Mouse (Mus musculus) kidney, postnatal 14 days (tissue): ENCODE measurements at regions not wholly inside any gene's neighbourhood (a gene's known extent, or its start where the extent isn't known, plus 50 kb on each side); places are given as distances from the start of the nearest gene placed in this dataset.

Experiments used
- DNase-seq: peaks from one replicate; pipeline ENCODE4 v3.0.0; 2022; ENCODE audit warnings: mixed read lengths

- no peak for DNase-seq
These were observed 55.1 kb upstream of the Gpc1 start for GRCm38 (mm10) chr1:92776353-92776752.

- DNase-seq = no peak
These were observed 55.5 kb upstream of the Gpc1 start for GRCm38 (mm10) chr1:92775908-92776307.

GRCm38 (mm10) chr1:92774743-92775692 is 56.4 kb upstream of the Gpc1 start:
- no peak for DNase-seq

DNA sequence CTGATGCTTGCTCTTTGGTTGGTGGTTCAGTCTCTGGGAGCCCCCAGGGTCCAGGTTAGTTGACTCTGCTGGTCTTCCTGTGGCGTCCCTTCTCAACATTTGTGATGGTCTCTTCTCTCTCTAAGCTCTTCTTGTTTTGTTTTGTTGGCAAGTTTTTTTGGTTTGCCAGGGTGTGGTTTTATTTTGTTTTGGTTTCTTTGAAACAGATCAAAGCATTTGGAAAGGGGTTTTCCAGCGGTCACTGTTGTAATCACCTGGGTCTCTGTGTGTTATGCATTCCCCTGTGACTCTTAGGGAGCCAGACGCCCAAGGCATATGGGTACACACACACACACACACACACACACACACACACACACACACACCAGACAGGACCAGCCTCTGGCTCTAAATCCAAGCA is 57.4 kb upstream of the Gpc1 start:
- DNase-seq = no peak

- DNase-seq = no peak
These were observed 58.7 kb upstream of the Gpc1 start for GRCm38 (mm10) chr1:92772784-92773113.

GRCm38 (mm10) chr1:92772101-92772783 is 59.2 kb upstream of the Gpc1 start:
- no peak for DNase-seq

DNA sequence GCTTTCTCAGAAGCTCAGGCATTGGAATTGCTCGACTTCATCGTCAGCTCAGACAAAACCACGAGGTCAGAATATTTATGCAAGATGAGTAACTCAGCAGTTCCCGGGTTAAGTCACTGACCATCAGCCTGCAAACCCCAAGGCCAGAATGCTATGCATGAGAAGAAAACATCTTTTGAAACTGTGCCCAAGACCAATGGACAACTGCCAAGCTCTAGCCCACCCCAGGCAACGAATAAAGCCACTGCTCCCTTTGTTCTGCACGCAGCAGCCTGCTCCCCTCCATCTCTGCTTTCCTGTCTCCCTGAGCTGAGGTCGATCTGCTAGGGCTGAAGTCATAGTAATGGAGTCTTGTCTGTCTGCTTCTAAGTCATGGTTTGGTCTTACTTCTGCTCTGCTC is 61.7 kb upstream of the Gpc1 start:
- DNase-seq = no peak

GRCm38 (mm10) chr1:92769156-92769555 is 62.3 kb upstream of the Gpc1 start:
- no peak for DNase-seq

GRCm38 (mm10) chr1:92766496-92766895 is 64.9 kb upstream of the Gpc1 start:
- no peak for DNase-seq

DNA sequence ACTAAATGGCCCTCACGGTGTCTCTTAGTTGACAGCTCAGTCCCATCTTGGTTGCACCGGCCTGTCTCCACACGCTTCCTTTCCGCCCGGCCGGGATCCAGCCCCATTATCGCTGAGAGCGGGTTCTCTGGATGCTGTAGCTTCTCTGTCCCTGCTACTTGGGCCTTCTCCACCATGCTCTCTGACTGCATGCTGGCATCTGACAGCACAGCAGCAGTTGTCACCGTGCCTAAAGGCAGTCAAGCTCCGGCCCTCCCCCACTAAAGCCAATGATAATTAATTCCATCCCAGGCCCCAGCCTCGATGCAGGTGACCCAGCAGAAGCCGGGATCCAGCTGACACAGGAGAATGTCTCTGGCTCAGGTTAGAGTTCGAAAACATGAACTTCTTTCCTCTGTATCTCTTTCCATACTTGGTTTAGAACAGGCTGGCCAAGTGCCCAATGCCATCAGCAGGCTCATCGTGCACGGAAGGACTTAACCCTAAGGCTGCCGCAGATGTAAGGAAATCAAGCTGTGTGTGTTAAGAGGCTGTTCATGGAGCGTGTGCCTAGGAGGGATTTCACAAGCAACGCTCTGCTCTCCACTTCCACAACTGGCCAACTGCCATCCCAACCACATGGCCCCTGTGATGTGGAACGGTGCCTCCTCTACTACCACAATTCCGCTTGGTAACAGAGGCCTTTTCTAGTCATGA is 76.5 kb upstream of the Gpc1 start:
- no peak for DNase-seq

GRCm38 (mm10) chr1:92751700-92752136 is 79.7 kb upstream of the Gpc1 start:
- no peak for DNase-seq

DNA sequence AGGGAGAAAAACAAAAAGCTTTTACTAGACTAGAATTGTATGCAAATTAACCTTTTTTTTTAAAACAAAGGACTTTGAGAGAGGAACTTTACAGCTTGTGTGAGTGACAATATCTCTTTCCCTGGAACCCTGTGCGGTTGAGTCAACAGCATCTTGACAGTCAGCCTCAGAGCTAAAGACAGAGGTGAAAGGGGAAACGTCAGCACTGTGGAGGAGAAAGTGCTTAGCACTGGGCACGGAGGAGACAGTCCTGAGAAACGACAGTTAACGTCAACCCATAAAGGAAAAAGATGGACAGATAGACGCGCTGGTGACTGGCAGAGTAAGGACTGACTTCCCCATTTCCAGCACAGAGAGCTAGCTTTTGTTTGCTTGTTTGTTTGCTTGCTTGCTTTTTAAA is 82.0 kb upstream of the Gpc1 start:
- DNase-seq = no peak

DNA sequence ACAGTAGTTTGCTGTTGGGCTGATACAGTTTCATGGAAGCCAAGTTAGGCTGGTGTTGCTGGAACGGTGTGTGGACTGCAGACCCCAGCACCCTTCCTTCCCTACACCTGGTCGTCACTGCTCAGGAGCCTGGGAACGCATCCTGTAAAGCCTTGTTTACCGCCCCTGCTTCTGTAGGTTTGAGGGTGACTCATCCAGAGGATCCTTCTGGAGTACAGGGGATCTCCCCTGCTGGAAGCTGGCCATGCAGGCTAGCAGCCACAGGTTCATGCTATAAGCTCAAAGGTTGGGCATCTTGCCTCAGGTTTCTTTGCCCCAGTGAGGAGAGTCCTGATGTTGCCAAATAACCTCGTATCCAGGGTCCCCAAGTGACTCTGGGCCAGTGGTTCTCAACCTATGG is 86.2 kb upstream of the Gpc1 start:
- no peak for DNase-seq

GRCm38 (mm10) chr1:92744528-92745241 is 86.8 kb upstream of the Gpc1 start:
- DNase-seq = peak; percentile 24

DNA sequence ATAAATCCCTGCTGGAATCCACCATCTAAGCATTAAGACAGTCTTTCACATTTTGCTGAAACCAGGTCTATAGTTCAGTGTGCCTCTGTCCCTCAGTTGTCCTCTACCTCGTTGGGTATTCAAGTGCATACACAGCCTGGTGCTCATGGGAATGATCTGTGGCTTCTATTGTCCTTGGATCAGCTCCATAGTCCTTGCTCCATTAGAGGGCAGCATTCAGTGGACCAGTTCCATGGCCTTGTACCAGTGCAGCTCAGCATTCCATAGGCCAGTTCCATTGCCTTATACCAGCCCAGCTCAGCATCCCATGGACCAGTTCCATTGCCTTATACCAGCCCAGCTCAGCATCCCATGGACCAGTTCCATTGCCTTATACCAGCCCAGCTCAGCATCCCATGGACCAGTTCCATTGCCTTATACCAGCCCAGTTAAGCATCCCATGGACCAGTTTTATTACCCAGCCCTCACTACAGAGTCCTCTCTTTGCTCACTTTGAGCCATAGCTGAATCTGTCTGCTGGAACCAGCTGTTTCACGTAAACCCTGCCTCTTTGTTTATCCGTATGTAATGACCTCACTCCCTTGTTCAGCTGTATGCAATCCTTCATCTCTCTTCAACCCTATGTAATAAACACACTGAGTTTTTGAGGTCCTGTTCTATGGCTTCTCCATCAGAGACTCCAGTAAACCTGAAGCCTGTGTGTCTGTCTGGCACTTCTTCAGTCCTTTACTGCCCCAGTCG is 88.4 kb upstream of the Gpc1 start:
- DNase-seq = no peak

GRCm38 (mm10) chr1:92742300-92742699 is 89.1 kb upstream of the Gpc1 start:
- DNase-seq = no peak

- no peak for DNase-seq
These were observed 90.4 kb upstream of the Gpc1 start for GRCm38 (mm10) chr1:92741047-92741446.

DNA sequence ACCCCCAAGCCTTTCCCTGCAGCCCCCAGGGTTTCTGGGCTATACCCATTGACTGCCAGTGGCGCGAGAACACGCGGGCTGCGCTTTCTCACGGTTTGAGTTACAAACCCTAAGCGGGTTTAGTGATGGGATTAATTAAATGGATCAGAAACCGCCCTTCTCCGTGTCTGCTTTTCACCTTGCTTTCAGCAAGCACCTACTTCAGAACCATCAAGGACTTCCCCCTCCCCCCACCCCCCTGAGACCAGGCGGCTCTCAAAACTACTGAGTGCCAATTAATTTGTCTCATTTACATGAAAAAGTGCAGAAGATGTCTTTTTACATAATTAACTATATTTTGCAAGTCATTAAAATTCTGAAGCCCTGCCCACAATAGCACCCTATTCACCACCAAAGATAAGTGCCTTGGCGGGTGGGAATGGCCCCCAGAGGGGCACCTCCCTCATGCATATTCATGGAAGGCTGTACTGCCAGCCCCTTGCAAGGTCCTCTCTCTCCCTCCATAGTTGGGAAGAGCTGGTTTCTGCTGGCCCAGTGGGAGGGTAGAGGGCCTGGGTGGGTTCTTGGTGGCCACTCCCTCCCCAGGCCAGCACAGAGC is 89.1 kb upstream of the Otos start:
- no peak for DNase-seq

DNA sequence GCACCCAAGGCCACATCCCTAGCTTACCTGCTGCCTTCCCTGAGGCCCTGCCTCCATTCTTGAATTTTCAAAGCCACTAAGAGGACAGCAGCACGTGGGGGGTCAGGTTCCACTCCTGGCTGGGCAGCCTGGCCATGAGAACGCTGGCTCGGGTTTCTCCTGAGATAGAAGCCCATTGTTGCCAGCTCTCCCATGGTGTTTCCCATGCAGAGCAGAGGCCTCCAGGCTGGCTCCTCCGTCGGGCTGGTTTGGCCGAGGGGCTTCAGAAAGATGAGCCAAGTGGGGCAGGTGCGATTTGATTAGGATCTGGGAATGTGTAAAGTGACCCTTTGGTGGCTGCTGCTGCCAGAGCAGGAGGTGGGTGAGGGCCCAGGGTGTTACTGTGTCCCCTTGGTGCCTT is 87.8 kb upstream of the Otos start:
- DNase-seq = no peak

DNA sequence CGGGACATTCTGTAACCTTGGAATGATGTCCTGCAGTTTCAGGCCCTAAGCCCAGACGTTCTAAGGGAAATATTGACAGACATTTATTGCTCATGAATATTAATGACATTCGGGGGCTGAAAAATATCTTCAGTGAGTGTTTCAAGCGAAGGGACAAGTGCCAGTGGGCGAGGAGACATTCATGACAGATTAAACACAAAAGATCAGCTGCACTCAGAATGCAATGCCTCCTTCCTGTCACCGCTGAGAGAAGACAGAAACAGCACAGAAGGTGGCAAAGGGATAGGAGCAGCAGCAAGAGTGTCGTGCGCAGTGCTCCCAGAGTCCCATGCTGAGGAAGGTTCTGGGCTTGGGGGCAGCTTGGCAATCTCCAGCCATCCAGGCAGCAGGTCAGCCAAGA is 85.1 kb upstream of the Otos start:
- no peak for DNase-seq

- DNase-seq = no peak
These were observed 83.0 kb upstream of the Otos start for GRCm38 (mm10) chr1:92731353-92732282.
